24 mouse cellular contexts compared by ENCODE assay signal in the genomic region with DNA sequence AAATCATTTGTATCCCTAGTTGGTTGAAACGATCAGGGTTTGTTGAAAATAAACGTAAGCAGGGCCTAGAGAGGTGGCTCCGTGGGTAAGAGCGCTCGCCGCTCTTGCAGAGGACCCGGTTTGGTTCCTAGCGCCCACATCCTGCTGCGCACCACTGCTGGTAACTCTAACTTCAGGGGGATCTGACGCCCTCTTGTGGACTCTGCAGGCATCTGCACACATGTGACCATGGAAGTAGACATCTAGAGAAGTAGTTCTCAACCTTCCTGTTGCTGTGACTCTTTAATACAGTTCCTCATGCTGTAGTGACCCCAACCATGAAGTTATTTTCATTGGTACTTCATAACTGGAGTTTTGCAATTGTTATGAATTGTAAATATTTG. TPM values are rescaled to one million over a fixed set of nuclear protein-coding genes. Genes with fewer than 3 reads are reported as not detected.
DNase-seq lines count a peak whose midpoint lies in the region; ATAC-seq and TF ChIP-seq lines count a peak whose summit lies in the region.
"Had no signal": no experiment of that assay in that cellular context is flagged by ENCODE, and none has a peak within 500 bp of the region (broad histone marks: within the 10 kb centered on the region; RNA-seq: fewer than 3 reads in every experiment).

No protein-coding gene starts in this region.

- peak; percentile 36 for TF ChIP-seq CTCF in intestine, postnatal 0 days (IDR thresholded peaks at IDR 0.05; ENCODE audit: low read depth)
- TF ChIP-seq CTCF in midbrain, postnatal 0 days (IDR thresholded peaks at IDR 0.05) = peak; percentile 38
- peak; percentile 30 for TF ChIP-seq CTCF in hindbrain, postnatal 0 days (IDR thresholded peaks at IDR 0.05; ENCODE audit: low read depth)

- WGBS in forebrain, embryonic 13.5 days = 91% methylated on average over 10 of the region's 10 CpGs
- WGBS in forebrain, embryonic 10.5 days = 93% methylated on average over 10 of the region's 10 CpGs
- WGBS in intestine, postnatal 0 days = 87% methylated on average over 10 of the region's 10 CpGs
- 86% methylated on average over 10 of the region's 10 CpGs for WGBS in intestine, embryonic 16.5 days
- WGBS in midbrain, postnatal 0 days = 91% methylated on average over 10 of the region's 10 CpGs
- 92% methylated on average over 10 of the region's 10 CpGs for WGBS in midbrain, embryonic 13.5 days
- WGBS in hindbrain, postnatal 0 days = 91% methylated on average over 10 of the region's 10 CpGs

- no peak for ATAC-seq in forebrain, embryonic 13.5 days
- ATAC-seq in intestine, postnatal 0 days = no peak
- no peak for ATAC-seq in intestine, embryonic 16.5 days
- no peak for ATAC-seq in midbrain, postnatal 0 days (ENCODE audit: low FRiP score)
- ATAC-seq in midbrain, embryonic 13.5 days = no peak
- no peak for ATAC-seq in hindbrain, postnatal 0 days
- ATAC-seq: Patski had no signal

- H3K27me3 ChIP-seq in forebrain, embryonic 13.5 days = no peaks in the 10 kb centered on the region
- no peaks in the 10 kb centered on the region for H3K27me3 ChIP-seq in forebrain, embryonic 10.5 days (ENCODE audit: poor library complexity, severe bottlenecking)
- no peaks in the 10 kb centered on the region for H3K27me3 ChIP-seq in intestine, postnatal 0 days (replicated peaks; ENCODE audit: control insufficient read depth, insufficient read depth, low read length)
- H3K27me3 ChIP-seq in intestine, embryonic 16.5 days (replicated peaks; ENCODE audit: control insufficient read depth, insufficient read depth, low read length) = no peaks in the 10 kb centered on the region
- H3K27me3 ChIP-seq in midbrain, postnatal 0 days (ENCODE audit: insufficient read depth, low read length) = no peaks in the 10 kb centered on the region
- H3K27me3 ChIP-seq in midbrain, embryonic 13.5 days = no peaks in the 10 kb centered on the region
- no peaks in the 10 kb centered on the region for H3K27me3 ChIP-seq in hindbrain, postnatal 0 days (ENCODE audit: insufficient read depth, low read length)
- H3K27me3 ChIP-seq: CH12.LX; kidney, embryonic 15.5 days; limb, embryonic 13.5 days; liver, embryonic 15.5 days; midbrain, embryonic 12.5 days; Patski had no signal

- H3K4me1 ChIP-seq in forebrain, embryonic 13.5 days = peaks cover 6% of the 10 kb centered on the region; the same call in 1 of the 2 replicates
- H3K4me1 ChIP-seq in forebrain, embryonic 10.5 days = no peaks in the 10 kb centered on the region
- no peaks in the 10 kb centered on the region for H3K4me1 ChIP-seq in intestine, postnatal 0 days (replicated peaks; ENCODE audit: control insufficient read depth, insufficient read depth, low read length)
- no peaks in the 10 kb centered on the region for H3K4me1 ChIP-seq in intestine, embryonic 16.5 days (ENCODE audit: control insufficient read depth, insufficient read depth, low read length)
- H3K4me1 ChIP-seq in midbrain, postnatal 0 days (ENCODE audit: insufficient read depth, low read length) = no peaks in the 10 kb centered on the region
- no peaks in the 10 kb centered on the region for H3K4me1 ChIP-seq in midbrain, embryonic 13.5 days (replicated peaks)
- peaks cover 4% of the 10 kb centered on the region; the same call in 1 of the 2 replicates for H3K4me1 ChIP-seq in hindbrain, postnatal 0 days (ENCODE audit: insufficient read depth, low read length)
- H3K4me1 ChIP-seq: heart, embryonic 10.5 days; kidney, embryonic 15.5 days; limb, embryonic 13.5 days; liver, embryonic 15.5 days; midbrain, embryonic 12.5 days had no signal

- H3K4me2 ChIP-seq in forebrain, embryonic 13.5 days = no peak overlapping the region
- no peak overlapping the region for H3K4me2 ChIP-seq in intestine, postnatal 0 days (replicated peaks; ENCODE audit: low read depth)
- no peak overlapping the region for H3K4me2 ChIP-seq in intestine, embryonic 16.5 days (ENCODE audit: low read depth, low read length)
- no peak overlapping the region for H3K4me2 ChIP-seq in midbrain, postnatal 0 days (ENCODE audit: low read depth, low read length, poor library complexity, severe bottlenecking)
- H3K4me2 ChIP-seq in midbrain, embryonic 13.5 days (replicated peaks) = no peak overlapping the region
- no peak overlapping the region for H3K4me2 ChIP-seq in hindbrain, postnatal 0 days (ENCODE audit: low read depth, low read length)
- H3K4me2 ChIP-seq: kidney, embryonic 15.5 days; limb, embryonic 13.5 days; liver, embryonic 15.5 days; midbrain, embryonic 12.5 days had no signal

- no peak for DNase-seq in forebrain, embryonic 10.5 days (ENCODE audit: extremely low spot score, low spot score)
- no peak for DNase-seq in midbrain, postnatal 0 days (ENCODE audit: low spot score)
- DNase-seq in hindbrain, postnatal 0 days (ENCODE audit: low spot score) = no peak
- DNase-seq in spleen, postnatal 10 days (ENCODE audit: low spot score in 2 of 2) = no peak
- DNase-seq: adrenal gland, adult 2 months; cerebellum, adult 11 months; gastrocnemius, postnatal 10 days; heart, postnatal 10 days; retina, postnatal 1 day had no signal

- H3K36me3 ChIP-seq in forebrain, embryonic 13.5 days (ENCODE audit: poor library complexity, severe bottlenecking) = 0 out of 2 replicates have a peak, but pooled peaks cover 5% of the 10 kb centered on the region
- peaks cover 19% of the 10 kb centered on the region for H3K36me3 ChIP-seq in forebrain, embryonic 10.5 days (replicated peaks)
- H3K36me3 ChIP-seq in intestine, postnatal 0 days (ENCODE audit: control insufficient read depth, insufficient read depth) = no peaks in the 10 kb centered on the region; the same call in 1 of the 2 replicates
- H3K36me3 ChIP-seq in intestine, embryonic 16.5 days (ENCODE audit: control insufficient read depth, insufficient read depth, low read length) = no peaks in the 10 kb centered on the region
- no peaks in the 10 kb centered on the region for H3K36me3 ChIP-seq in midbrain, postnatal 0 days (ENCODE audit: insufficient read depth, low read length)
- H3K36me3 ChIP-seq in midbrain, embryonic 13.5 days = no peaks in the 10 kb centered on the region
- no peaks in the 10 kb centered on the region for H3K36me3 ChIP-seq in hindbrain, postnatal 0 days (ENCODE audit: insufficient read depth, low read length)
- H3K36me3 ChIP-seq: limb, embryonic 13.5 days; midbrain, embryonic 12.5 days had no signal

- no peak overlapping the region for H3K4me3 ChIP-seq in forebrain, embryonic 13.5 days
- no peak overlapping the region for H3K4me3 ChIP-seq in forebrain, embryonic 10.5 days
- H3K4me3 ChIP-seq in intestine, postnatal 0 days (ENCODE audit: low read depth, low read length) = no peak overlapping the region
- no peak overlapping the region for H3K4me3 ChIP-seq in intestine, embryonic 16.5 days (ENCODE audit: low read length)
- H3K4me3 ChIP-seq in midbrain, postnatal 0 days (ENCODE audit: low read depth, low read length) = no peak overlapping the region
- no peak overlapping the region for H3K4me3 ChIP-seq in midbrain, embryonic 13.5 days (replicated peaks)
- no peak overlapping the region for H3K4me3 ChIP-seq in hindbrain, postnatal 0 days (ENCODE audit: low read length)
- H3K4me3 ChIP-seq: heart, embryonic 10.5 days; kidney, embryonic 15.5 days; limb, embryonic 13.5 days; liver, embryonic 15.5 days; midbrain, embryonic 12.5 days; myocyte had no signal

- H3K27ac ChIP-seq in forebrain, embryonic 13.5 days = peak overlapping the region; percentile 54
- H3K27ac ChIP-seq in forebrain, embryonic 10.5 days = no peak overlapping the region
- H3K27ac ChIP-seq in intestine, postnatal 0 days (ENCODE audit: low read depth, low read length) = no peak overlapping the region
- H3K27ac ChIP-seq in intestine, embryonic 16.5 days (ENCODE audit: low read length) = no peak overlapping the region
- no peak overlapping the region for H3K27ac ChIP-seq in midbrain, postnatal 0 days (ENCODE audit: low read depth, low read length)
- H3K27ac ChIP-seq in midbrain, embryonic 13.5 days = no peak overlapping the region
- no peak overlapping the region for H3K27ac ChIP-seq in hindbrain, postnatal 0 days
- H3K27ac ChIP-seq: heart, embryonic 10.5 days; kidney, embryonic 15.5 days; limb, embryonic 13.5 days; liver, embryonic 15.5 days; midbrain, embryonic 12.5 days had no signal

- H3K9ac ChIP-seq in forebrain, embryonic 13.5 days = no peak overlapping the region
- H3K9ac ChIP-seq in intestine, postnatal 0 days (ENCODE audit: low read depth, low read length) = no peak overlapping the region
- no peak overlapping the region for H3K9ac ChIP-seq in intestine, embryonic 16.5 days (ENCODE audit: low read depth, low read length)
- H3K9ac ChIP-seq in midbrain, postnatal 0 days (replicated peaks; ENCODE audit: low read length, poor library complexity, severe bottlenecking) = no peak overlapping the region
- H3K9ac ChIP-seq in midbrain, embryonic 13.5 days (replicated peaks) = no peak overlapping the region
- no peak overlapping the region for H3K9ac ChIP-seq in hindbrain, postnatal 0 days (replicated peaks; ENCODE audit: low read length)
- H3K9ac ChIP-seq: kidney, embryonic 15.5 days; limb, embryonic 13.5 days; liver, embryonic 15.5 days; midbrain, embryonic 12.5 days had no signal

- no peaks in the 10 kb centered on the region for H3K9me3 ChIP-seq in forebrain, embryonic 13.5 days (replicated peaks)
- peaks cover 3% of the 10 kb centered on the region; the same call in 1 of the 2 replicates for H3K9me3 ChIP-seq in forebrain, embryonic 10.5 days
- no peaks in the 10 kb centered on the region for H3K9me3 ChIP-seq in intestine, postnatal 0 days (ENCODE audit: control insufficient read depth)
- no peaks in the 10 kb centered on the region for H3K9me3 ChIP-seq in intestine, embryonic 16.5 days (ENCODE audit: control insufficient read depth, low read length)
- H3K9me3 ChIP-seq in midbrain, postnatal 0 days (ENCODE audit: low read length) = no peaks in the 10 kb centered on the region
- no peaks in the 10 kb centered on the region for H3K9me3 ChIP-seq in midbrain, embryonic 13.5 days
- no peaks in the 10 kb centered on the region for H3K9me3 ChIP-seq in hindbrain, postnatal 0 days (ENCODE audit: low read length)
- H3K9me3 ChIP-seq: heart, embryonic 10.5 days; kidney, embryonic 15.5 days; limb, embryonic 13.5 days; liver, embryonic 15.5 days; midbrain, embryonic 12.5 days had no signal

RNA-seq across cellular contexts. Expression of a gene that starts 29.7 kb away (rescaled TPM):
- polyA plus RNA-seq in forebrain, embryonic 13.5 days (2015; fragmentation: Nextera tagmentation; extraction: Ambion mirVana) = 10.2 and 10.4 TPM in 2 replicates
- polyA plus RNA-seq in forebrain, embryonic 10.5 days (2016; fragmentation: Nextera tagmentation; extraction: Ambion mirVana) = 11.5 and 12.1 TPM in 2 replicates
- polyA plus RNA-seq in intestine, postnatal 0 days (2015; fragmentation: Nextera tagmentation; extraction: Ambion mirVana) = 7.1 and 9.3 TPM in 2 replicates
- polyA plus RNA-seq in intestine, embryonic 16.5 days (2015; fragmentation: Nextera tagmentation; extraction: Ambion mirVana) = 10.9 and 12.8 TPM in 2 replicates
- total RNA-seq in midbrain, postnatal 0 days (2014; rRNA removed) = 14.5 and 15.4 TPM in 2 replicates
- polyA plus RNA-seq in midbrain, postnatal 0 days (2015; fragmentation: Nextera tagmentation; extraction: Ambion mirVana) = 16.1 and 17.2 TPM in 2 replicates
- polyA plus RNA-seq in midbrain, embryonic 13.5 days (2015; fragmentation: Nextera tagmentation; extraction: Ambion mirVana) = 12.3 and 12.4 TPM in 2 replicates
- 17.3 and 19.8 TPM in 2 replicates for total RNA-seq in hindbrain, postnatal 0 days (2014; rRNA removed)
- polyA plus RNA-seq in hindbrain, postnatal 0 days (2015; fragmentation: Nextera tagmentation; extraction: Ambion mirVana) = 16.0 and 17.1 TPM in 2 replicates

RNA-seq across cellular contexts. Expression of a gene that starts 51.3 kb away (rescaled TPM):
- not detected in 2 replicates for polyA plus RNA-seq in forebrain, embryonic 13.5 days (2015; fragmentation: Nextera tagmentation; extraction: Ambion mirVana)
- polyA plus RNA-seq in forebrain, embryonic 10.5 days (2016; fragmentation: Nextera tagmentation; extraction: Ambion mirVana) = not detected in 2 replicates
- not detected in 2 replicates for polyA plus RNA-seq in intestine, postnatal 0 days (2015; fragmentation: Nextera tagmentation; extraction: Ambion mirVana)
- not detected in 2 replicates for polyA plus RNA-seq in intestine, embryonic 16.5 days (2015; fragmentation: Nextera tagmentation; extraction: Ambion mirVana)
- total RNA-seq in midbrain, postnatal 0 days (2014; rRNA removed) = not detected in 2 replicates
- 0.38 TPM in 1 of 2 replicates, not detected in the other for polyA plus RNA-seq in midbrain, postnatal 0 days (2015; fragmentation: Nextera tagmentation; extraction: Ambion mirVana)
- polyA plus RNA-seq in midbrain, embryonic 13.5 days (2015; fragmentation: Nextera tagmentation; extraction: Ambion mirVana) = not detected in 2 replicates
- 0.84 TPM in 1 of 2 replicates, not detected in the other for total RNA-seq in hindbrain, postnatal 0 days (2014; rRNA removed)
- 0.44 TPM in 1 of 2 replicates, not detected in the other for polyA plus RNA-seq in hindbrain, postnatal 0 days (2015; fragmentation: Nextera tagmentation; extraction: Ambion mirVana)
- total RNA-seq: adrenal gland, adult 2 months; CH12.LX; gastrocnemius, postnatal 10 days; heart, postnatal 10 days; layer of hippocampus, adult 18-20 months had no signal
- polyA plus RNA-seq: adrenal gland, adult 2 months; heart, embryonic 10.5 days; intestine, embryonic 14.5 days; kidney, embryonic 15.5 days; liver, embryonic 15.5 days; myocyte; Patski; thymus, postnatal 0 days had no signal
